Comparison of ENCODE assay signal across 27 mouse cellular contexts in genomic region chr2:93011465-93011864, GRCm38 (mm10).
"Had no signal": no experiment of that assay in that cellular context is flagged by ENCODE, and none has a peak within 500 bp of the region (broad histone marks: within the 10 kb centered on the region; RNA-seq: fewer than 3 reads in every experiment).

No protein-coding gene starts in this region.

- H3K27me3 ChIP-seq: limb, embryonic 13.5 days; limb, embryonic 15.5 days; liver, embryonic 12.5 days; liver, embryonic 13.5 days; lung, embryonic 15.5 days; midbrain, embryonic 13.5 days; midbrain, embryonic 15.5 days had no signal

- H3K36me3 ChIP-seq: liver, embryonic 15.5 days had no signal

- H3K9me3 ChIP-seq: limb, embryonic 10.5 days; limb, embryonic 12.5 days; limb, embryonic 13.5 days; limb, embryonic 15.5 days; liver, embryonic 12.5 days; liver, embryonic 13.5 days; liver, embryonic 15.5 days; lung, embryonic 15.5 days; megakaryocyte, embryonic 14.5 days; midbrain, embryonic 10.5 days; midbrain, embryonic 12.5 days; midbrain, embryonic 13.5 days; midbrain, embryonic 15.5 days had no signal

- H3K4me3 ChIP-seq: limb, embryonic 10.5 days; limb, embryonic 12.5 days; limb, embryonic 13.5 days; limb, embryonic 15.5 days; liver, embryonic 12.5 days; liver, embryonic 13.5 days; liver, embryonic 15.5 days; lung, embryonic 15.5 days; megakaryocyte, embryonic 14.5 days; midbrain, embryonic 10.5 days; midbrain, embryonic 12.5 days; midbrain, embryonic 13.5 days; midbrain, embryonic 15.5 days; myocyte had no signal

- DNase-seq: left cerebral cortex, postnatal 4 days; liver; liver, embryonic 13.5 days; liver, postnatal 0 days; lung, adult 18-20 months; lung, adult 2 months; lung, embryonic 14.5 days; lung, postnatal 10 days; lung, postnatal 14 days; lung, postnatal 36 days; lung, postnatal 4 days; midbrain, embryonic 14.5 days had no signal

- ATAC-seq: liver, embryonic 12.5 days; liver, postnatal 0 days; lung, postnatal 0 days; midbrain, embryonic 13.5 days; midbrain, embryonic 15.5 days; midbrain, embryonic 16.5 days had no signal
